18 mouse cellular contexts compared by ENCODE assay signal in the genomic region with DNA sequence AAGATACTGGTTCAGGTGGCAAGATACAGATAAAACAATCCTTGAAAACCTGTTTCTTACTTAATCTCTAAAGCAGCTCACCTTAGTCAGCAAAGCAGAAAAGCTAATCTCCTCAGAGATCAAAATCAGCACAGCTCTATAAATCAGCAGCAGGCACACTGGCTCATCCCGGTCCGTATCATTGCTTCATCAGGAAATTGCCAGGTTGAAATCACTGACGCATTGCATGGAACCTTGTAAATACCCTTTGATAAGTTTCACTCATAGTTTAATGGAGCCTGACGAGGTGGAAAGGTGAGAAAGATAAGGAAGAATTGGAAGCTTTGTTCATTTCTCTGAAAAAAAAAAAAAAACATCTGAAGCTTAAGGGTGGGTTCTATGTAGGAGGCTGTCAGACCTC.
"Had no signal": no experiment of that assay in that cellular context is flagged by ENCODE, and none has a peak within 500 bp of the region (broad histone marks: within the 10 kb centered on the region; RNA-seq: fewer than 3 reads in every experiment).

No protein-coding gene starts in this region.

- DNase-seq: lung, adult 18-20 months; lung, embryonic 14.5 days; lung, postnatal 10 days; lung, postnatal 4 days; retina, postnatal 1 day; right cerebral cortex, adult 18-20 months; right cerebral cortex, postnatal 25 days; right cerebral cortex, postnatal 4 days; spleen, adult 18-20 months; thymus, adult 18-20 months; thymus, postnatal 14 days; thymus, postnatal 36 days had no signal

- H3K27me3 ChIP-seq: midbrain, embryonic 13.5 days; midbrain, embryonic 15.5 days; neural tube, embryonic 13.5 days; neural tube, embryonic 15.5 days had no signal

- H3K4me3 ChIP-seq: midbrain, embryonic 10.5 days; midbrain, embryonic 13.5 days; midbrain, embryonic 15.5 days; myocyte; neural tube, embryonic 13.5 days; neural tube, embryonic 15.5 days had no signal

- H3K27ac ChIP-seq: midbrain, embryonic 10.5 days; midbrain, embryonic 13.5 days; midbrain, embryonic 15.5 days; neural tube, embryonic 13.5 days; neural tube, embryonic 15.5 days had no signal

- H3K9ac ChIP-seq: lung, embryonic 14.5 days; midbrain, embryonic 13.5 days; midbrain, embryonic 15.5 days; neural tube, embryonic 13.5 days; neural tube, embryonic 15.5 days had no signal

- H3K4me2 ChIP-seq: lung, embryonic 14.5 days; midbrain, embryonic 13.5 days; midbrain, embryonic 15.5 days; neural tube, embryonic 13.5 days; neural tube, embryonic 15.5 days had no signal

- ATAC-seq: midbrain, embryonic 13.5 days; midbrain, embryonic 15.5 days had no signal

- H3K4me1 ChIP-seq: midbrain, embryonic 10.5 days; midbrain, embryonic 13.5 days; midbrain, embryonic 15.5 days; neural tube, embryonic 13.5 days; neural tube, embryonic 15.5 days had no signal

- H3K9me3 ChIP-seq: midbrain, embryonic 10.5 days; midbrain, embryonic 13.5 days; midbrain, embryonic 15.5 days; neural tube, embryonic 13.5 days; neural tube, embryonic 15.5 days had no signal

- H3K36me3 ChIP-seq: midbrain, embryonic 10.5 days; midbrain, embryonic 13.5 days; midbrain, embryonic 15.5 days; neural tube, embryonic 13.5 days; neural tube, embryonic 15.5 days had no signal
